Comparison of ENCODE assay signal across 16 mouse cellular contexts in the genomic region with DNA sequence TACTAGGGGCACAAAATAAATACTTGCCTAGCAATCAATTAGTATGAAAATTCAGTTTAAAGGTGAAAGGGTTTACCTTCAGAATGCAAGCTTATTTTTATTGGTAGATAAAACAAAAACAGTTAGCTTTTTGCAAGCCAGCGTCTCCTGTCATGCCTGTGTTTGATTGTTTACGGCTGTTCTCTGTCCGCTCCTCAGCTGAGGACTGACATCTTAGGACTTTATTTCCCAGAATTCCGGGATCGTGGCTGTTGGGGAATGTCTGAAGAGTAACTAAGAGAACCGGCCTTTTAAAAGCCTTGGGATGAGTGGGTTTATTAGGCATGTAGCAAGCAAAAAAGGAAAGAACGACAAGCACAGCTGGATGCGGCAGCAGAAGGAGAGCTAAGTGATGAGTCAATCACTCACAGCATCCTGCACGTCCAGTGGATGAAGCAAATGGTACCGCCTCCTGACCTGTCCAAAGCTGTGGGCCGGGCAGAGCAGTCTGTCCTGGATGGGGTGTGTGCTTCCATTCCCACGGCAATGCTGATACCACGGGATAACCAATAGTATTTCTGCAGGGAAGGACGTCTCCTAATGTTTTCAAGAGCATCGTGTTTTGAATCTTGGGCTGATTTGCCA.
DNase-seq lines count a peak whose midpoint lies in the region; ATAC-seq lines count a peak whose summit lies in the region.
"Had no signal": no experiment of that assay in that cellular context is flagged by ENCODE, and none has a peak within 500 bp of the region (broad histone marks: within the 10 kb centered on the region; RNA-seq: fewer than 3 reads in every experiment).

No protein-coding gene starts in this region.

- H3K27me3 ChIP-seq in limb, embryonic 13.5 days, result no peaks in the 10 kb centered on the region
- H3K27me3 ChIP-seq in stomach, embryonic 15.5 days (replicated peaks), result no peaks in the 10 kb centered on the region
- H3K27me3 ChIP-seq: forebrain, embryonic 13.5 days; hindbrain, embryonic 13.5 days; liver, embryonic 12.5 days had no signal

- H3K4me2 ChIP-seq in limb, embryonic 13.5 days (replicated peaks), result 0 out of 2 replicates have a peak overlapping the region, but pooled peaks have one; percentile 9
- H3K4me2 ChIP-seq in stomach, embryonic 15.5 days, result peak overlapping the region; percentile 28; the same call in 1 of the 2 replicates
- H3K4me2 ChIP-seq: forebrain, embryonic 13.5 days; hindbrain, embryonic 13.5 days; liver, embryonic 12.5 days had no signal

- ATAC-seq in limb, embryonic 13.5 days (ENCODE audit: low FRiP score, low read depth), result no peak
- no peak for ATAC-seq in stomach, embryonic 15.5 days (ENCODE audit: insufficient read depth, low FRiP score, low read depth)
- ATAC-seq: forebrain, embryonic 13.5 days; liver, embryonic 12.5 days had no signal

- H3K4me3 ChIP-seq in limb, embryonic 13.5 days, result no peak overlapping the region
- H3K4me3 ChIP-seq in stomach, embryonic 15.5 days (replicated peaks), result no peak overlapping the region
- H3K4me3 ChIP-seq: forebrain, embryonic 13.5 days; hindbrain, embryonic 13.5 days; liver, embryonic 12.5 days had no signal

- 56% methylated on average over 15 of the region's 15 CpGs for WGBS in limb, embryonic 13.5 days
- WGBS in stomach, embryonic 15.5 days, result 38% methylated on average over 15 of the region's 15 CpGs

- H3K9me3 ChIP-seq in limb, embryonic 13.5 days, result no peaks in the 10 kb centered on the region
- H3K9me3 ChIP-seq in stomach, embryonic 15.5 days, result no peaks in the 10 kb centered on the region
- H3K9me3 ChIP-seq: forebrain, embryonic 13.5 days; hindbrain, embryonic 13.5 days; liver, embryonic 12.5 days had no signal

- no peaks in the 10 kb centered on the region for H3K36me3 ChIP-seq in limb, embryonic 13.5 days
- no peaks in the 10 kb centered on the region for H3K36me3 ChIP-seq in stomach, embryonic 15.5 days
- H3K36me3 ChIP-seq: hindbrain, embryonic 13.5 days; liver, embryonic 12.5 days had no signal

- peak; percentile 15 for DNase-seq in embryo, embryonic 10 days (ENCODE audit: low spot score)
- no peak for DNase-seq in embryo, embryonic 9.5 days (ENCODE audit: extremely low spot score)
- DNase-seq in kidney, postnatal 4 days, result peak; percentile 14 to 15
- DNase-seq in kidney, postnatal 36 days, result no peak
- no peak for DNase-seq in cerebellum, postnatal 36 days
- no peak for DNase-seq in urinary bladder, adult 18-20 months (ENCODE audit: low spot score in 2 of 2)
- DNase-seq: cerebellum, postnatal 10 days; gastrocnemius, postnatal 14 days; kidney, postnatal 25 days; right cerebral cortex, adult 18-20 months; thymus, postnatal 25 days had no signal

- no peak overlapping the region for H3K27ac ChIP-seq in limb, embryonic 13.5 days
- no peak overlapping the region for H3K27ac ChIP-seq in stomach, embryonic 15.5 days
- H3K27ac ChIP-seq: forebrain, embryonic 13.5 days; hindbrain, embryonic 13.5 days; liver, embryonic 12.5 days had no signal

- no peak overlapping the region for H3K9ac ChIP-seq in limb, embryonic 13.5 days
- no peak overlapping the region for H3K9ac ChIP-seq in stomach, embryonic 15.5 days
- H3K9ac ChIP-seq: forebrain, embryonic 13.5 days; hindbrain, embryonic 13.5 days; liver, embryonic 12.5 days had no signal

- H3K4me1 ChIP-seq in limb, embryonic 13.5 days, result peaks cover 13% of the 10 kb centered on the region
- H3K4me1 ChIP-seq in stomach, embryonic 15.5 days, result 0 out of 2 replicates have a peak, but pooled peaks cover 10% of the 10 kb centered on the region
- H3K4me1 ChIP-seq: forebrain, embryonic 13.5 days; hindbrain, embryonic 13.5 days; liver, embryonic 12.5 days had no signal

Comparison
In these comparisons a context has a peak if more than half of its experiments do, and no peak if none do; other contexts are left out.
1. DNase-seq: peak in embryo, embryonic 10 days (single experiment) and kidney, postnatal 4 days (2 of 2); none in embryo, embryonic 9.5 days (single experiment), kidney, postnatal 36 days (0 of 2), cerebellum, postnatal 36 days (0 of 2) and urinary bladder, adult 18-20 months (0 of 2).